Mouse (Mus musculus): ENCODE results near the gene Tbl2. TPM values are rescaled to one million over a fixed set of nuclear protein-coding genes. Genes with fewer than 3 reads are reported as not detected.

The Tbl2 gene
- polyA plus RNA-seq (2015; fragmentation: Nextera tagmentation; extraction: Ambion mirVana) = 30.1 and 33.4 TPM in 2 replicates

- Histone ChIP-seq H3K9ac (peak within 1 kb of the TSS; percentile 80), H3K9me3 (no peaks in the 10 kb centered on the region), H3K4me2 (peak within 1 kb of the TSS; percentile 60), H3K4me1 (peaks cover 13% of the 10 kb centered on the region), H3K27me3 (no peaks in the 10 kb centered on the region), H3K4me3 (peak within 1 kb of the TSS; percentile 87), H3K27ac (peak within 1 kb of the TSS; percentile 97), H3K36me3 (peaks cover 19% of the 10 kb centered on the region)
- ATAC-seq (ENCODE audit: insufficient number of reproducible peaks, low FRiP score, low TSS enrichment, low read depth) = peak; percentile 99
- WGBS = under 1% methylated on average over 58 of the region's 63 CpGs
Measured at GRCm38 (mm10) chr5:135149053-135149819, at the start of gene Tbl2. TSS of gene Tbl2 (plus strand) at chr5:135149657.

GRCm38 (mm10) chr5:135100981-135101380 is 48.5 kb upstream of the Tbl2 start:
- Histone ChIP-seq H3K4me1 (no peaks in the 10 kb centered on the region), H3K4me2 (no peak overlapping the region), H3K27ac (no peak overlapping the region), H3K36me3 (no peaks in the 10 kb centered on the region), H3K9ac (no peak overlapping the region), H3K27me3 (peaks cover 19% of the 10 kb centered on the region; the same call in 1 of the 2 replicates), H3K9me3 (no peaks in the 10 kb centered on the region), H3K4me3 (no peak overlapping the region)
- ATAC-seq (ENCODE audit: insufficient number of reproducible peaks, low FRiP score, low TSS enrichment, low read depth) = no peak
- WGBS = 63% methylated on average over 1 of the region's 1 CpGs

- H3K27me3 ChIP-seq = peaks cover 49% of the 10 kb centered on the region
- peaks cover 21% of the 10 kb centered on the region for H3K4me1 ChIP-seq
- H3K4me3 ChIP-seq = no peak overlapping the region
- H3K4me2 ChIP-seq = no peak overlapping the region
- WGBS = 67% methylated on average over 11 of the region's 11 CpGs
- no peaks in the 10 kb centered on the region for H3K9me3 ChIP-seq
- ATAC-seq (ENCODE audit: insufficient number of reproducible peaks, low FRiP score, low TSS enrichment, low read depth) = no peak
- no peaks in the 10 kb centered on the region for H3K36me3 ChIP-seq
- H3K9ac ChIP-seq = no peak overlapping the region
- no peak overlapping the region for H3K27ac ChIP-seq
Measured at GRCm38 (mm10) chr5:135103999-135104660, 45.3 kb upstream of the Tbl2 start.

- H3K9me3 ChIP-seq = no peaks in the 10 kb centered on the region
- WGBS = under 1% methylated on average over 48 of the region's 48 CpGs
- H3K9ac ChIP-seq = no peak overlapping the region
- H3K4me1 ChIP-seq = peaks cover 21% of the 10 kb centered on the region
- peak overlapping the region; percentile 50 for H3K4me3 ChIP-seq
- no peaks in the 10 kb centered on the region for H3K36me3 ChIP-seq
- peaks cover 58% of the 10 kb centered on the region for H3K27me3 ChIP-seq
- H3K27ac ChIP-seq = no peak overlapping the region
- ATAC-seq (ENCODE audit: insufficient number of reproducible peaks, low FRiP score, low TSS enrichment, low read depth) = peak; percentile 59; the same call in 1 of the 2 replicates
- peak overlapping the region; percentile 90 for H3K4me2 ChIP-seq
Measured at GRCm38 (mm10) chr5:135106758-135107256, 42.6 kb upstream of the Tbl2 start.

- 7% methylated on average over 40 of the region's 40 CpGs for WGBS
- Histone ChIP-seq H3K27ac (no peak overlapping the region), H3K9me3 (no peaks in the 10 kb centered on the region), H3K4me2 (peak overlapping the region; percentile 90), H3K9ac (no peak overlapping the region), H3K27me3 (peaks cover 58% of the 10 kb centered on the region), H3K36me3 (no peaks in the 10 kb centered on the region), H3K4me3 (peak overlapping the region; percentile 50), H3K4me1 (peaks cover 21% of the 10 kb centered on the region)
- 0 out of 2 replicates have a peak, but pooled peaks have one; percentile 8 for ATAC-seq (ENCODE audit: insufficient number of reproducible peaks, low FRiP score, low TSS enrichment, low read depth)
Measured at GRCm38 (mm10) chr5:135107521-135108501, 41.6 kb upstream of the Tbl2 start.

GRCm38 (mm10) chr5:135109017-135109416 is 40.4 kb upstream of the Tbl2 start:
- 48% methylated on average over 6 of the region's 6 CpGs for WGBS
- Histone ChIP-seq H3K9ac (no peak overlapping the region), H3K4me3 (no peak overlapping the region), H3K4me1 (peaks cover 21% of the 10 kb centered on the region), H3K4me2 (no peak overlapping the region), H3K27me3 (peaks cover 57% of the 10 kb centered on the region), H3K9me3 (no peaks in the 10 kb centered on the region), H3K27ac (no peak overlapping the region), H3K36me3 (no peaks in the 10 kb centered on the region)
- no peak for ATAC-seq (ENCODE audit: insufficient number of reproducible peaks, low FRiP score, low TSS enrichment, low read depth)

GRCm38 (mm10) chr5:135109426-135109825 is 40.0 kb upstream of the Tbl2 start:
- Histone ChIP-seq H3K27ac (no peak overlapping the region), H3K9me3 (no peaks in the 10 kb centered on the region), H3K9ac (no peak overlapping the region), H3K4me1 (peaks cover 21% of the 10 kb centered on the region), H3K36me3 (no peaks in the 10 kb centered on the region), H3K4me2 (no peak overlapping the region), H3K4me3 (no peak overlapping the region), H3K27me3 (peaks cover 54% of the 10 kb centered on the region)
- WGBS = 87% methylated on average over 3 of the region's 3 CpGs
- no peak for ATAC-seq (ENCODE audit: insufficient number of reproducible peaks, low FRiP score, low TSS enrichment, low read depth)

GRCm38 (mm10) chr5:135109976-135110375 is 39.5 kb upstream of the Tbl2 start:
- H3K36me3 ChIP-seq = no peaks in the 10 kb centered on the region
- no peak for ATAC-seq (ENCODE audit: insufficient number of reproducible peaks, low FRiP score, low TSS enrichment, low read depth)
- no peaks in the 10 kb centered on the region for H3K9me3 ChIP-seq
- H3K4me1 ChIP-seq = peaks cover 21% of the 10 kb centered on the region
- peaks cover 50% of the 10 kb centered on the region for H3K27me3 ChIP-seq
- H3K27ac ChIP-seq = no peak overlapping the region
- 76% methylated on average over 6 of the region's 6 CpGs for WGBS
- H3K9ac ChIP-seq = no peak overlapping the region
- H3K4me2 ChIP-seq = no peak overlapping the region
- H3K4me3 ChIP-seq = no peak overlapping the region

- H3K27ac ChIP-seq = no peak overlapping the region
- no peak for ATAC-seq (ENCODE audit: insufficient number of reproducible peaks, low FRiP score, low TSS enrichment, low read depth)
- H3K4me3 ChIP-seq = no peak overlapping the region
- peaks cover 3% of the 10 kb centered on the region; the same call in 1 of the 2 replicates for H3K4me1 ChIP-seq
- H3K27me3 ChIP-seq = peaks cover 16% of the 10 kb centered on the region
- no peaks in the 10 kb centered on the region for H3K9me3 ChIP-seq
- no peak overlapping the region for H3K9ac ChIP-seq
- no peaks in the 10 kb centered on the region for H3K36me3 ChIP-seq
- no peak overlapping the region for H3K4me2 ChIP-seq
- 88% methylated on average over 12 of the region's 12 CpGs for WGBS
Measured at GRCm38 (mm10) chr5:135113782-135114181, 35.7 kb upstream of the Tbl2 start.

- no peak for ATAC-seq (ENCODE audit: insufficient number of reproducible peaks, low FRiP score, low TSS enrichment, low read depth)
- H3K4me1 ChIP-seq = peaks cover 5% of the 10 kb centered on the region; the same call in 1 of the 2 replicates
- no peak overlapping the region for H3K9ac ChIP-seq
- H3K4me3 ChIP-seq = no peak overlapping the region
- no peak overlapping the region for H3K27ac ChIP-seq
- no peaks in the 10 kb centered on the region for H3K9me3 ChIP-seq
- 84% methylated on average over 8 of the region's 8 CpGs for WGBS
- no peaks in the 10 kb centered on the region for H3K36me3 ChIP-seq
- no peak overlapping the region for H3K4me2 ChIP-seq
- peaks cover 3% of the 10 kb centered on the region; the same call in 1 of the 2 replicates for H3K27me3 ChIP-seq
Measured at GRCm38 (mm10) chr5:135115241-135115640, 34.2 kb upstream of the Tbl2 start.

- no peak overlapping the region for H3K9ac ChIP-seq
- H3K4me2 ChIP-seq = no peak overlapping the region
- H3K4me3 ChIP-seq = no peak overlapping the region
- H3K9me3 ChIP-seq = no peaks in the 10 kb centered on the region
- no peaks in the 10 kb centered on the region for H3K36me3 ChIP-seq
- 20% methylated on average over 6 of the region's 6 CpGs for WGBS
- no peak overlapping the region for H3K27ac ChIP-seq
- H3K27me3 ChIP-seq = peaks cover 17% of the 10 kb centered on the region
- no peak for ATAC-seq (ENCODE audit: insufficient number of reproducible peaks, low FRiP score, low TSS enrichment, low read depth)
- peaks cover 5% of the 10 kb centered on the region; the same call in 1 of the 2 replicates for H3K4me1 ChIP-seq
Measured at GRCm38 (mm10) chr5:135118589-135119081, 30.8 kb upstream of the Tbl2 start.

Data from limb, embryonic 15.5 days (tissue).